Mouse (Mus musculus) lung, postnatal 0 days (tissue): ENCODE results near the gene Acaca. TPM values are rescaled to one million over a fixed set of nuclear protein-coding genes. Genes with fewer than 3 reads are reported as not detected.

Source experiments
- ATAC-seq: fragments of 200-750 bp; cut with Nextera tagmentation; 2 replicates; pipeline ENCODE4 v1.8.0; 2017; ENCODE audit warnings: moderate library complexity
- DNase-seq: peaks from one replicate; pipeline ENCODE4 v3.0.0-alpha.2; 2016; ENCODE audit warnings: low spot score
- H3K27ac ChIP-seq: fragments of 300-500 bp; sonication (generic); 2 replicates; pipeline ENCODE4 v1.5.1; 2014; ENCODE audit warnings: antibody characterized with exemption, mild to moderate bottlenecking, low read length, mixed read lengths
- H3K27me3 ChIP-seq: fragments of 300-500 bp; sonication (generic); replicated peaks from 2 replicates; pipeline ENCODE4 v1.6.1; 2014; ENCODE audit warnings: low read length, mixed read lengths; ENCODE audit not compliant: insufficient read depth
- H3K36me3 ChIP-seq: fragments of 300-500 bp; sonication (generic); 2 replicates; pipeline ENCODE4 v1.6.1; 2014; ENCODE audit warnings: low read length, mixed read lengths; ENCODE audit not compliant: insufficient read depth
- H3K4me1 ChIP-seq: fragments of 300-500 bp; sonication (generic); 2 replicates; pipeline ENCODE4 v1.6.1; 2014; ENCODE audit warnings: antibody characterized with exemption, low read depth, low read length, mixed read lengths; ENCODE audit not compliant: insufficient read depth
- H3K4me2 ChIP-seq: fragments of 300-500 bp; sonication (generic); replicated peaks from 2 replicates; pipeline ENCODE4 v1.6.1; 2014; ENCODE audit warnings: low read depth, mild to moderate bottlenecking, low read length, moderate library complexity, mixed read lengths
- H3K4me3 ChIP-seq: fragments of 300-500 bp; sonication (generic); 2 replicates; pipeline ENCODE4 v1.5.1; 2014; ENCODE audit warnings: low read depth, low read length
- H3K9ac ChIP-seq: fragments of 300-500 bp; sonication (generic); replicated peaks from 2 replicates; pipeline ENCODE4 v1.6.1; 2014; ENCODE audit warnings: low read depth, mild to moderate bottlenecking
- H3K9me3 ChIP-seq: fragments of 300-500 bp; sonication (generic); 2 replicates; pipeline ENCODE4 v1.6.1; 2016; ENCODE audit warnings: low read length, mixed read lengths
- CTCF ChIP-seq: IDR thresholded peaks from 2 replicates; pipeline ENCODE4 v1.5.1; 2016; ENCODE audit warnings: antibody characterized with exemption, mild to moderate bottlenecking
- EP300 ChIP-seq: IDR thresholded peaks from 2 replicates; pipeline ENCODE4 v1.6.1; 2016; ENCODE audit warnings: antibody characterized with exemption, mild to moderate bottlenecking, control low read depth
- WGBS: fragments of 180-500 bp; shearing (Covaris S2); extraction: QIAGEN DNeasy Blood & Tissue Kit; methylation state at CpG from one replicate; pipeline ENCODE4 v1.1.7; 2014; 5-methylcytosine and 5-hydroxymethylcytosine counted together
- polyA plus RNA-seq: library from polyadenylated mRNA; unstranded; fragments of >200 nt; fragmentation: Nextera tagmentation; extraction: Ambion mirVana; gene quantifications from 2 replicates; pipeline ENCODE4 v1.2.1, GENCODE M21; 2015

Acaca gene
- polyA plus RNA-seq, 1 experiment from 2014 or later = 6.5 TPM

DNA sequence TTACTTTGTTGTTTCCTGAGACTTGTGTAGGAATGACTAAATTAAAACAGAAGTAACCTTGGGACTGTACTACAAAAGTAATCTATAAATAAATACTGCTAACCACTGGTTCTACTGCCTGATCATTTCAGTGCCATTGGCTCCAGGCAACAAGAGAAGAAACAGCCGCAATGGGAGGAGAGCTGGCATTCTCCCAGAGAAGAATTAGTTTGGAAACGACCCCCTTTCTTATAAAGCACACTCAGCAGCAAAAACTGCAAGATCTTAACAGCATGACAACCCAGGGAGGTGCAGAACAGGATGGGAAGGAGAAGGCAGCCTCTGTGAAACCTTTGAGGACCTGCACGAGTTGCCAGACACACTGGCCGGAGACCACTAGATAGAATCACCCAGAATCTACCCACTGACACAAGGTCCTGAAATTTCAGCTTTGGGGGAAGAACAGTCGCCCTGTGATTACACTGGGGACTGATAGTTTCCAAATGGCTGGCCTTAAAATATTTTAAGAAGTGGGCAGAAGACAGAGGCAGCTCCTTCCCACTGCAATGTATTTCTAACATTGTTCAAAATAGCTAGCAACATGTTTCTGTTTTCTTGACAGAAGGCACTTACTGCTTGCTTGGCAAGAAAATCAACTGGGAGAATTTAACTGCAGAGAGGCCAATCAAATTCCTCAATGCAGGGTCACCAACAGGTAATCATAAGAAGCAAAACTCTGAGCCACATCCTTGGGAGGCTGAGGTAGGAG is 32.0 kb upstream of the Acaca start:
- Histone ChIP-seq H3K36me3 (peaks cover 7% of the 10 kb centered on the region; the same call in 1 of the 2 replicates), H3K4me2 (no peak overlapping the region), H3K9ac (no peak overlapping the region), H3K27me3 (no peaks in the 10 kb centered on the region), H3K27ac (no peak overlapping the region), H3K4me3 (no peak overlapping the region), H3K4me1 (0 out of 2 replicates have a peak, but pooled peaks cover 5% of the 10 kb centered on the region), H3K9me3 (no peaks in the 10 kb centered on the region)
- WGBS = 66% methylated on average over 5 of the region's 5 CpGs
- no peak for ATAC-seq
- no peak for DNase-seq
- TF ChIP-seq CTCF (no peak), EP300 (no peak)

DNA sequence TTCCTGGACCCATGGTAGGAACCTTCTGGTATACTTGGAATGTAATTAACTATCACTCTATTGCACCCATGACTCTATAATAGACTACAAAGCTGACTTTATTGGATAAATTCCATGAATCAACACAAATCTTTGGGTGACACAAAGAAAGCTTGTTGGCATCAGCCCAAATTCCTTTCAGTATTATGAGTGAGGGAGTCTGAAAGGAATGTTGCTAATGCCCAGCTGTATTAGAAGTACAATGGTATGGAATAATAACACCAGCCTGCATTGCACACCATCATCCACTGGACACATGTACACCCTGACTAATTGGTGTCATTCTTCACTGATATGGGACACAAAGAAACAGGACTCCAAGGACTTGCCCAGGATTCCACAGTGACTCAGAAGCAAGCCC is 28.3 kb upstream of the Acaca start:
- no peak overlapping the region for H3K4me3 ChIP-seq
- H3K9me3 ChIP-seq = no peaks in the 10 kb centered on the region
- peak; percentile 60 for ATAC-seq
- H3K4me2 ChIP-seq = no peak overlapping the region
- no peak overlapping the region for H3K27ac ChIP-seq
- TF ChIP-seq CTCF (no peak), EP300 (0 out of 2 replicates have a peak, but pooled peaks have one; percentile 33)
- H3K9ac ChIP-seq = no peak overlapping the region
- no peaks in the 10 kb centered on the region for H3K27me3 ChIP-seq
- DNase-seq = peak; percentile 67
- H3K36me3 ChIP-seq = 0 out of 2 replicates have a peak, but pooled peaks cover 4% of the 10 kb centered on the region
- 0 out of 2 replicates have a peak, but pooled peaks cover 5% of the 10 kb centered on the region for H3K4me1 ChIP-seq

DNA sequence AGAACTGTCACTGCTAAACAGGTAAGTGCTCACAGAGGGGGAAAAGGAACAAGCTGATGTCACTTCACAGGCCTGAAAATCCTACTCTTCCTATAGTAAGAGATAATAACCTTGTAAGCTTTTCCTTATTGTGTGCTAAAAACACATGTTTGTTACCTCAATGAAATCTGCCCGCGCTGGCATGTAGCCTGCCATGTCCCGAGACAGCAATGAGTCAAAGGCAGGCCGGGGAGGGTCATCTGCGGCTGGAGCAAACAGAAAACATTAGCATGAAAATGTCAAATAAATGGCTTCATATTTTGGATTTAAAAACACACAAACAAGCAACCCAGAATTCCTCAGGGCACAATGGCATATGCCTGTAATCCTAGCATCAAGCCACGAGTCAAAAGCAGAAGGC is 25.4 kb upstream of the Acaca start:
- ATAC-seq (no peak), DNase-seq (no peak)
- no peak overlapping the region for H3K9ac ChIP-seq
- H3K4me1 ChIP-seq = 0 out of 2 replicates have a peak, but pooled peaks cover 5% of the 10 kb centered on the region
- peaks cover 5% of the 10 kb centered on the region; the same call in 1 of the 2 replicates for H3K36me3 ChIP-seq
- 93% methylated on average over 6 of the region's 6 CpGs for WGBS
- no peaks in the 10 kb centered on the region for H3K27me3 ChIP-seq
- no peak overlapping the region for H3K4me2 ChIP-seq
- H3K9me3 ChIP-seq = no peaks in the 10 kb centered on the region
- TF ChIP-seq EP300 (no peak), CTCF (no peak)
- no peak overlapping the region for H3K4me3 ChIP-seq
- no peak overlapping the region for H3K27ac ChIP-seq

DNA sequence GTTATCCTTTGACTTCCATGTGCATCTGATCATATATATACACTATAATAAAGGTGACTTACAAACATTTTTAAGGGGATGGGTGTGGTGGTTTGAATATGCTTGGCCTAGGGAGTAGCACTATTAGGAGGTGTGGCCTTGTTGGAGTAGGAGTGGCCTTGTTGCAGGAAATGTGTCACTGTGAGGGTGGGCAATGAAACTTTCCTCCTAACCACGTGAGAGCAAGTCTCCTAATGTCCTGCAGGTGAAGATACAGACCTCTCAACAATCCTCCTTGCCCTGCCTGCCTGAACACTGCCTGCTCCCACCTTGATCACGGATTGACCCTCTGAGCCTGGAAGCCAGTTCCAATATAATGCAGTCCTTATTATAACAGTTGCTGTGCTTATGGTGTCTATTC is 22.3 kb upstream of the Acaca start:
- Histone ChIP-seq H3K4me1 (no peaks in the 10 kb centered on the region), H3K27me3 (no peaks in the 10 kb centered on the region), H3K4me3 (no peak overlapping the region), H3K27ac (no peak overlapping the region), H3K9ac (no peak overlapping the region), H3K36me3 (peaks cover 12% of the 10 kb centered on the region; the same call in 1 of the 2 replicates), H3K4me2 (no peak overlapping the region), H3K9me3 (no peaks in the 10 kb centered on the region)
- ATAC-seq (no peak), DNase-seq (no peak)
- WGBS = 59% methylated on average over 2 of the region's 2 CpGs
- TF ChIP-seq CTCF (no peak), EP300 (no peak)

DNA sequence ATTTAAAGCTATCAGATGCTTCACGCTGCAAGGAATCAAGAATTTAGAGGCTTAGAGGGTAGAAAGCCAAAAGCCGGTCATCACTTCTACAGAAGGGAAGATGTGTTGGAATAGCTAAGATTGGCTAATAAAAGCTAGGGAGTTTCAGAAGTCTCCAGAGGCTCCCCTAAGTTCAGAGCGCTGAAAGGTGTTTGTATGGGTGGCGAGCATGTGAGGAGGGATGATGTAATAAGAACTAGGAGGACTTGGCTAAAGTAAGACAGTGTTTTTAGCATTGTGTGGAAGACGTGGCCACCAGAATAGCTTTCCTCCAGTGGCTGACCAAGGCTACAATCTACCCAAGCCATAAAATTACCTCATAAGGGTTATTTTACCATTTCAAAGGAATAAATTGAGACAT is 15.8 kb upstream of the Acaca start:
- DNase-seq (no peak), ATAC-seq (no peak)
- 92% methylated on average over 5 of the region's 5 CpGs for WGBS
- Histone ChIP-seq H3K27ac (no peak overlapping the region), H3K4me1 (no peaks in the 10 kb centered on the region), H3K9me3 (no peaks in the 10 kb centered on the region), H3K4me2 (no peak overlapping the region), H3K36me3 (peaks cover 11% of the 10 kb centered on the region; the same call in 1 of the 2 replicates), H3K4me3 (no peak overlapping the region), H3K9ac (no peak overlapping the region), H3K27me3 (no peaks in the 10 kb centered on the region)
- TF ChIP-seq EP300 = no peak
- TF ChIP-seq CTCF = no peak

DNA sequence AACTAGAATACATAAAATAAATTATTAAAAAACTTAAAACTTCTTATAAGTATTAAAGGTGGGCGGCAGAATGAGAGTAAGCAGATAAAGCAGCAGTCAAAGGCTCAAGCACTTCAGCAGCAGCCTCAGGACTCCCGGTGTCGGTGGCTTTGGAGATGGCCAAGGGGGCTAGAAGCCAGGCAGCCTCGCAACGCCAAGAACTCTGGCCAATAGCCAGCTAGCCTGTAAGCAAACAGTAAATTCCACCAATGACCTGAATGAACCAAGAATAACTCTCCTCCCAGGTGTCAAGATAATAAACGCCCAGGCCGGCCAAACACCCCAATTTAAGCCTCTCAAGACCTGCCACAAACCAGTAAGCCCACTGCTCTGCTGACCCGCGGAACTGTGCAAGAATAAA is 13.8 kb upstream of the Acaca start:
- Histone ChIP-seq H3K4me2 (no peak overlapping the region), H3K4me1 (no peaks in the 10 kb centered on the region), H3K9me3 (no peaks in the 10 kb centered on the region), H3K27ac (no peak overlapping the region), H3K9ac (no peak overlapping the region), H3K4me3 (no peak overlapping the region), H3K27me3 (no peaks in the 10 kb centered on the region), H3K36me3 (no peaks in the 10 kb centered on the region; the same call in 1 of the 2 replicates)
- no peak for DNase-seq
- no peak for TF ChIP-seq EP300
- TF ChIP-seq CTCF = no peak
- ATAC-seq = no peak
- 58% methylated on average over 9 of the region's 9 CpGs for WGBS
